Mouse (Mus musculus): Measurements from ENCODE around the gene Btbd1. TPM values are rescaled to one million over a fixed set of nuclear protein-coding genes. Genes with fewer than 3 reads are reported as not detected.

The Btbd1 gene
- total RNA-seq (2021), result 100 to 1,000 TPM; 135 to 138 TPM

DNA sequence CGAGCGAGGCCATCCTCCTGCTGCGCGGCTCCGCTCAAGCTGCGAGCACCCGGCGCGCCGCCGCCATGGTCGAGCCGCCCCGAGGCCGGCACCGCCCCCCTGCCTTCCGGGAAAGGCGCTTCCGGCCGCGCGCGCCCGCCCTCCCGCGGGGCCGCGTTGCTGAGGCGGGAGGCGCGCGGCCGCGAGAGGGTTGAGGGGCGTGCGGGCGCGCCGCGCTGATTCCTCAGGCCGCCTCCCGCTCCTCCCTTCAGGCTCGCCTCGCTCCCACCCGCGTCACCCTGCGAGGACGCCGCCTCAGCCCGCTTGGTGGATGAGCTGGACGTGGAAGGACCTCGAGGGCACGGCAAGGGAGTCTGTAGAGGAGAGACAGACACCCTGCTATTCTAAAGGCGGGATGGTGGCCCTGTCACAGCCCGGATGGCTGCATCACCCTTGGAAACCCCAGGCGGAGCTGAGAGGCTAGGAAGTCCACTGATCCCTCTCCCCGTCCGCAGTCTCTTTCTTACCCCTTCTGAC, at the start of gene Btbd1:
TSS of gene Btbd1 (minus strand) at position 53 of the 516 bp plus-strand sequence.
- DNase-seq (ENCODE audit: extremely low spot score in 1 of 2, low spot score in 2 of 2), result peak; percentile 66 to 94
- intact Hi-C loops (cut with DNase I), result loop anchor here (10.0 kb wide), 1 partner anchor 105 kb away; the partner anchor contains the start of gene Hdgfl3

DNA sequence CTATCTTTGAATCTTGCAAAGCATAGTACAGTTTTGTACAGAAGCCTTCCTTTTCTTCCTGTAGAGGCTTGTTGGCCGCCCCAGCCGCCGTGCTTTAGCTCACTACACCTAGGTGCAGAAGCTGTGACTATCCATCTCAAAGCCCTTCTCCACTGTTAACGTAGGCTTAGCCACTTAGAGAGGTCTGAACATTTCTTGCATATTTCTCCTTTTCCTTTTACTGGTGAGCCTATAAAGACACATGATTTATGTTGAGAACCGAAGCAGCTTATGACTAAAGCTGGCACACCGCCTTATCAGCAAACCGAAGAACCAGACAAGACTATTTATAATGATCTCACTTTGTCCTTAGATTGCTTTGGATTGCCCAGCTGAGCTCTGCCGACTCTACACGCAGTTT, 46.1 kb upstream of the Btbd1 start:
- intact Hi-C loops (cut with DNase I), result no loop called here
- no peak for DNase-seq (ENCODE audit: extremely low spot score in 1 of 2, low spot score in 2 of 2)

- no peak for DNase-seq (ENCODE audit: extremely low spot score in 1 of 2, low spot score in 2 of 2)
- intact Hi-C loops (cut with DNase I), result no loop called here
These were observed 45.4 kb upstream of the Btbd1 start for GRCm38 (mm10) chr7:81874636-81875035.

GRCm38 (mm10) chr7:81873807-81874206, 44.6 kb upstream of the Btbd1 start:
- no peak for DNase-seq (ENCODE audit: extremely low spot score in 1 of 2, low spot score in 2 of 2)
- intact Hi-C loops (cut with DNase I), result no loop called here

GRCm38 (mm10) chr7:81872493-81873013, 43.3 kb upstream of the Btbd1 start:
- intact Hi-C loops (cut with DNase I), result no loop called here
- no peak for DNase-seq (ENCODE audit: extremely low spot score in 1 of 2, low spot score in 2 of 2)

DNA sequence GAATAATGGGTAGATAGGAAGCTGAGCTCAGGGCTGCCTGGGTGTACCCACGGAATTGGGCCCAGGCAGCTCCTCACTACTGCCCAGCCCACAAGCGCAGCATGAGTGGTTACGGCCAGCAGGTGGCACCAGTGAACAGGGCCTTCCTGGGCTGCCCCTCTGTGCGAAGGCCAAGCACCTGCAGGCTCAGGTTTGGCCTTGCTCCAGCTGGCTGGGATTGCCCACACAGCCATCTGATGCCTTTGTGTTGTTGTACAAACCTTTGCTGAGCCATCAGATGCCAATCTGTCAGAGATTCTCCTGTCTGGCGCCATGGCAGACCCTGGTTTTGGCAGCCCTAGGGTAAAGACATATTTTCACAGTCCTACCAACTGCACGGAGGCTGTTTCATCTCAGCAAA, 38.9 kb upstream of the Btbd1 start:
- intact Hi-C loops (cut with DNase I), result no loop called here
- DNase-seq (ENCODE audit: extremely low spot score in 1 of 2, low spot score in 2 of 2), result peak in 1 of 2 experiments; percentile 83

- DNase-seq (ENCODE audit: extremely low spot score in 1 of 2, low spot score in 2 of 2), result no peak
- intact Hi-C loops (cut with DNase I), result no loop called here
These were observed 38.1 kb upstream of the Btbd1 start for GRCm38 (mm10) chr7:81867231-81867930.

DNA sequence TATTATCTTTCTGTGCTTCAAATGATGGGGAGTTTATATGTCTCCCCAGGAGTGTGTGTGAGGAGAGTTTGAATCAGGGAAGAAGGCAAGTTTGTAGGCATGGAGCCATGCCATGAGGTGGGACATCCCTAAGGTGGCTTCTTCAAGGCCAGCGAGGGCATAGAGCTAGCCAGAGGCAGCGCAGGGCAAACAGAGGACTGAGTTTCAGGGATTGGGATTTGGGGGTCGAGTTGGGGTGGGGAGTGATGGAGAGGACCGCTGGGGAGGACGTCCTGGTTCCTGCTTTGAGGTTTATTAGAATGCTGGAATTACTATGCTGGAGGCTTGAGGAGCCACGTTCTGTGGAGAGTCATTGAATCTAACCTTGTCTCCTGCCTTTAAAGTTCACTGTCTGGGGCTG, 36.7 kb upstream of the Btbd1 start:
- intact Hi-C loops (cut with DNase I), result no loop called here
- no peak for DNase-seq (ENCODE audit: extremely low spot score in 1 of 2, low spot score in 2 of 2)

DNA sequence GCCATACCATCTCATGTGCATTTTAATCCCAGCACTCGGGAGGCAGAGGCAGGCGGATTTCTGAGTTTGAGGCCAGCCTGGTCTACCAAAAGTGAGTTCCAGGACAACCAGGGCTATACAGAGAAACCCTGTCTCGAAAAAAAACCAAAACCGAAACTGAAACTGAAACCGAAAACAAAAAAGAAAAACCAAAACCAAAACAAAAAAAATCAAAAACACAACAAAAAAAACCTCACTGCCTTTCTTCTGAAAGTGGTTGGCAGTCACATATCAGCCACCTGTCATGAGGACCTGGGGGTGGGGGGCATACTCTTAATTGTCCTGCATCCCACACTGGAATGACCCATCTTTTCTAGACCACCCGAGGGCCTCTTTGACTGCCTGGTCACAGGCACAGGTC, 35.3 kb upstream of the Btbd1 start:
- no peak for DNase-seq (ENCODE audit: extremely low spot score in 1 of 2, low spot score in 2 of 2)
- intact Hi-C loops (cut with DNase I), result no loop called here

- intact Hi-C loops (cut with DNase I), result no loop called here
- peak in 1 of 2 experiments; percentile 64 for DNase-seq (ENCODE audit: extremely low spot score in 1 of 2, low spot score in 2 of 2)
These were observed 33.7 kb upstream of the Btbd1 start for GRCm38 (mm10) chr7:81862587-81863583.

- no peak for DNase-seq (ENCODE audit: extremely low spot score in 1 of 2, low spot score in 2 of 2)
- intact Hi-C loops (cut with DNase I), result no loop called here
These were observed 32.7 kb upstream of the Btbd1 start for GRCm38 (mm10) chr7:81861921-81862320.

DNA sequence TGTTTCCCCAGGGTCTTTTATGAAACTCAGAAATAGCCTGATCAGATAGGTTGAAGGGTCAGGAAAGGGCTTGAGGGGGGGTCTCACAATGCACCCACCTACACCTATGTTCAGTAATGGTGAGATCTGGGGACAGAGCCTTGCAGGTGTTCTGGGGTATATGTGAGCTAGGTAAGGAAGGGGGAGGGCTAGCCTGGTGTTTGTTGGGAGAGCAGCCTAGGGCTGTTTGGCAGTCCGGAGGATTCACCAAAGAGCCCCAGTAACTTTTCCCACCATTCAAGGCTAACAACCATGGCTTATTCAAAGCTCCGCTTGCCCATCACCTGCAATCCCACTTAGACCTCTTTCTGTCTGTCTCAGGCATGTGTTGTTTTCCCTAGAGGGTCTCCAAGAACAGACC, 32.2 kb upstream of the Btbd1 start:
- intact Hi-C loops (cut with DNase I), result no loop called here
- no peak for DNase-seq (ENCODE audit: extremely low spot score in 1 of 2, low spot score in 2 of 2)

- intact Hi-C loops (cut with DNase I), result no loop called here
- no peak for DNase-seq (ENCODE audit: extremely low spot score in 1 of 2, low spot score in 2 of 2)
These were observed 31.8 kb upstream of the Btbd1 start for GRCm38 (mm10) chr7:81860996-81861395.

- DNase-seq (ENCODE audit: extremely low spot score in 1 of 2, low spot score in 2 of 2), result peak; percentile 56 to 71
- intact Hi-C loops (cut with DNase I), result no loop called here
These were observed 30.8 kb upstream of the Btbd1 start for GRCm38 (mm10) chr7:81860071-81860470.

DNA sequence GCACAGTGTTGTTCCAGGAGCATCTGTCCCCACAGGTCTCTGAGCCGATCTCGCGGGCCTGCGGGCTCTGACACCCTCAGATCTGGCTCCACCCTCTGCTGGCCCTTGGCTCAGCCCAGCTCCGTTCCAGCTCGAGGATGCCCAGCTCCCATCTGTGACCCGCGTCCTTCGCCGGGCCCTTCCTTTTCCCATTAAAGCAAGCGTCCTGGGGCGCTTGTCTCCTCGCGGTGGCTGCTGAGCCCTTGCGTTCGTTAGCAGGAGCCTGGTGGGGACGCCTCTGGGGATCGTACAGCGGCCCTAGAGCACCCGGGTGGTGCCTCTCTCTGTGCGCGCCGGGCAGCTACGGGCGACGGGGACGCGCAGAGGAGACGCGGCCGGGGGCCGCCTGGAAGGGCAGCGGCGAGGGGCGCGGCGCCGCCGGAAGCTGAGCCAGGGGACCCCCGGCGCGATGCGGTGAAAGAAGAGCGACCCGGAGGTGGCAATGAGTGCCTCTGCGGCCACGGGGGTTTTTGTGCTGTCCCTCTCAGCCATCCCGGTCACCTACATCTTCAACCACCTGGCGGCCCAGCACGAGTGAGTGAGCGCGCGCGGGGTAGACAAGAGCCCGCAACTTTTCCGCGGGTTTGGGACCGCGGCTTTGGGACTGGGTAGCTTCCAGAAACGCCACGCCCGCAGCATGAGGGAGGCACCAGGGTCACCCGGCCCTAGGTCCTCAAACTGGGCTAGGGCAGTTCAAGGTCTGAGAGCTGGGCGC, 29.9 kb upstream of the Btbd1 start, which contains the start of gene Tm6sf1:
TSS of gene Tm6sf1 (plus strand) at position 34 of the 754 bp plus-strand sequence.
- intact Hi-C loops (cut with DNase I), result no loop called here
- peak in 1 of 2 experiments; percentile 79 for DNase-seq (ENCODE audit: extremely low spot score in 1 of 2, low spot score in 2 of 2)

- DNase-seq (ENCODE audit: extremely low spot score in 1 of 2, low spot score in 2 of 2), result no peak
- intact Hi-C loops (cut with DNase I), result no loop called here
These were observed 29.0 kb upstream of the Btbd1 start for GRCm38 (mm10) chr7:81858236-81858635.

DNA sequence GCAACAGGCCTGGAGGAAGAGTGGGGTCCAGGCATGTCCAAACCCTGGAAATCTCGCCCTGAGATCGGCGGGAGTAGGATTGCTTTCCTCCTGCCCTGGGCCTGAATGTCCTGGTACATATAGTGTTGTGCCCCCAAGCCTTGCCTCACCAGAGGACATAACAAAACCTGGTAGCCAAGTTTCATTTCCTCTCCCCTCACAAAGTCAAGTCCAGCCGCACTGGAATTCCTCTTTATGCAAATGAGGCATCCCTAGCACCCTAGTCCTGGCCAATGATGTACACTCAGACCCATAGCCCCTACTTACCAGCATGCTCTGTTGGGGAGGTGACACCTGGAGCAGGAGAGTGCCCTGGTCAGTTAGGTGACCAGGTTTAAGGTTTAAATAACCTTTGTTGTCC, 27.0 kb upstream of the Btbd1 start:
- no peak for DNase-seq (ENCODE audit: extremely low spot score in 1 of 2, low spot score in 2 of 2)

GRCm38 (mm10) chr7:81855694-81856093, 26.5 kb upstream of the Btbd1 start, which contains the start of gene Gm10160:
Gene Gm10160, minus strand, starts transcription at chr7:81855794.
- intact Hi-C loops (cut with DNase I), result no loop called here
- no peak for DNase-seq (ENCODE audit: extremely low spot score in 1 of 2, low spot score in 2 of 2)

More for the DNA sequence above, 27.0 kb upstream of the Btbd1 start:
- intact Hi-C loops (cut with DNase I), result no loop called here

All from left cerebral cortex, postnatal 10 days (tissue).